Mouse (Mus musculus) megakaryocyte, embryonic 14.5 days (primary cell): Measurements from ENCODE around the gene Ndufa6.

Source experiments
- FLI1 ChIP-seq: IDR thresholded peaks from 2 replicates; pipeline ENCODE4 v1.6.1; 2012; ENCODE audit warnings: low read length, inconsistent platforms, mixed read lengths
- GATA1 ChIP-seq: IDR thresholded peaks from 3 replicates; pipeline ENCODE4 v1.6.1; 2012; ENCODE audit warnings: mixed read lengths, low read length, inconsistent platforms, borderline replicate concordance

GRCm38 (mm10) chr15:82317839-82318238 lies 36.3 kb downstream of the Ndufa6 start:
- TF ChIP-seq FLI1: no peak
- no peak for TF ChIP-seq GATA1
